Mouse (Mus musculus): Measurements from ENCODE around the gene Hist1h2ak.

DNA sequence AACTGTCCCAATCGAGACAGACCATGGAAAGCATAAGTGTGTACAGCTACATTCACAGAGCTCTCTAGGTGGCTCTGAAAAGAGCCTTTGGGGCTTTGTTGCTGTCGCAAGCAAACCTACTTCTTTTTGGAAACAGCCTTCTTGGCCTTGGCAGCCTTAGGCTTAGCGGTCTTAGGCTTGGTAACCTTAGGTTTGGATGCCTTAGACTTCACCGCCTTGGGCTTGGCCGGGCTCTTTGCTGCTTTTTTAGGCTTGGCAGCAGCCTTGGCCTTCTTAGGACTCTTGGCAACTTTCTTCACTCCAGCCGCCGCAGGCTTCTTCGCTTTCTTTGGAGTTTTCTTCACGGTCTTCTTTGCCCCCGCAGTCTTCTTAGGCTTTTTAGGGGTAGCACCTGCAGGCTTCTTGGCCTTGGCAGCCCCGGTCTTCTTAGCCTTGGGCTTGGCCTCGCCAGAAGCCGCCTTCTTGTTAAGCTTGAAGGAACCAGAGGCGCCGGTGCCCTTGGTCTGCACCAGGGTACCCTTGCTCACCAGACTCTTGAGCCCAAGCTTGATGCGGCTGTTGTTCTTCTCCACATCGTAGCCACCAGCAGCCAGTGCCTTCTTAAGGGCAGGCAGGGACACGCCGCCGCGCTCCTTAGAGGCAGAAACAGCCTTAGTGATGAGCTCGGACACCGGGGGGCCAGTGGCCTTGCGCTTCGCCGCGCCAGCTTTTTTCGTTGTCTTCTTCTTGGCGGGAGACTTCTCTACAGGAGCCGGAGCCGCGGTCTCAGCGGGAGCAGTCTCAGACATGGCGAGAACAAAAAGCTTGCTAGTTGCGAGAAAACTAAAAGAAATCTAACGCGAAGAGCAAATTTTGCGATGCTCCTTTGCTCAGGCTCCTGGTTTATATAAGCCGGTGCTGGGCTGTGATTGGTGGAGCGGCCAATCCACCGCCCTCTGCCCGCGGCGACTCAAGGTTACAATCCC is 26.4 kb upstream of the Hist1h2ak start, which contains the start of gene Hist1h1b:
- TF ChIP-seq CTCF (IDR thresholded peaks at IDR 0.05) (no peak), POLR2A (IDR thresholded peaks at IDR 0.05; ENCODE audit: insufficient read depth, low read depth, low read length) (peak; percentile 57; the same call in 1 of the 2 replicates)

All from heart, adult 2 months (tissue).